Mouse (Mus musculus): ENCODE measurements around the gene Mcf2. TPM values are rescaled to one million over a fixed set of nuclear protein-coding genes. Genes with fewer than 3 reads are reported as not detected.

Mcf2 gene
- polyA plus RNA-seq, 1 experiment: not detected

DNA sequence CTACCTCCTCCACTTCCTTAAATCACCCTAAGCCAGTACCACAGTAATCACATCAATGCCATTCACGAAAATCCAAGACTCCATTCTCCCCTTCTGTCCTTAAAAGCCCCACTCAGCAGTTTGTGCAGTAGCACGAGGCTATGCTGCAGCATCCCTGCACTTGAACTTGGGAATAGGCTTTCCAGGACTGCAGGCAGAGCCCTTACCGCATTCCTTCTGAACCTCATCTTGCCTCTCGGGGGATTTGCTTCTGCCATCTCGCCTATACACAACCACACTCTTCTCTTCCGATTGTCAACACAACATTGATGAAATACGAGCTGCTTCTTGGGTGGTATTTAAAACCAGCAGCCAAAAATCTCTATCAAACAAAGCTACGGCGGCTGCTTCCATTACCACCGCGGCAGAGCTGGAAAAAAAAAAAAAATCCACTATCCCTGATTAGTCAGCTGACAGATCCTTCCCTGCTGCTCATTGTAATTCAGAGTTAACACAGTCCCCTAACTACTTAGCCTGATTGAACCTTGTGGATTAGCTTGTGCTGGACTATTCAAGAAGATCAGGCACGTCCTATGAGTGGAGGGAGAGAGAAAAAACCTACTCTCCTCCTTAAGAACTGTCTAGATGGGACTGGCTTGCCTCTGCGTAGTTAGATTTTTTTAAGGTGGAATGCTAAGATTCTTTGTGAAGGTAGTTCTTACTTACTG, 31.5 kb downstream of the Mcf2 start:
- DNase-seq: no peak
- 48% methylated on average over 13 of the region's 13 CpGs for WGBS
- TF ChIP-seq CTCF (IDR thresholded peaks at IDR 0.05; ENCODE audit: borderline replicate concordance, control insufficient read depth, extremely low read depth, insufficient read depth, low read length, poor library complexity) (no peak), POLR2A (IDR thresholded peaks at IDR 0.05; ENCODE audit: control insufficient read depth, extremely low read depth, insufficient read depth, low read length, poor library complexity) (no peak)

DNA sequence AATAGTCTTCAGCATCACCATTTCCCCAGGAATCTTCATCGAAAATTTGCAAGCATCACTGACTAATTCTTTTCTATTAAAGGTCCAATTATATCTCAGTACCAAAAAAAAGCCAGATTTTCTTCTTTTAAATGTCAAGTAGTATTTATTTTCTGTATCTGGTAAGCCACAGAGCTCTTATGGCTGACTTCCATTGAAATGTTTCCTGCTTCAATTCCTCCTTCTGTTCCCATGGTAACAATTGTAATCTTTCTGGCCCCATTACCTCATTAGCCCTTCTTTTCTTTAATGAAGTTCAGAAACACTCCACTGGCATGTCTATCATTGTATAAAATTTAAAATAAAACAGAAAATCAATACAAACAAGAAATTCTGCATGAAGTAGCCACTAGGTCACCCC, 103.5 kb downstream of the Mcf2 start:
- H3K4me1 ChIP-seq (replicated peaks; ENCODE audit: control insufficient read depth, insufficient read depth, low read length): no peaks in the 10 kb centered on the region
- no peak for TF ChIP-seq CTCF (IDR thresholded peaks at IDR 0.05; ENCODE audit: borderline replicate concordance, control insufficient read depth, extremely low read depth, insufficient read depth, low read length, poor library complexity)
- TF ChIP-seq POLR2A (IDR thresholded peaks at IDR 0.05; ENCODE audit: control insufficient read depth, extremely low read depth, insufficient read depth, low read length, poor library complexity): no peak
- no peaks in the 10 kb centered on the region for H3K27me3 ChIP-seq (ENCODE audit: control insufficient read depth, insufficient read depth, low read length)
- H3K27ac ChIP-seq (ENCODE audit: control insufficient read depth, insufficient read depth, low read length): no peak overlapping the region
- H3K4me3 ChIP-seq (ENCODE audit: control insufficient read depth, insufficient read depth, low read length): no peak overlapping the region
- no peaks in the 10 kb centered on the region for H3K36me3 ChIP-seq (ENCODE audit: control insufficient read depth, insufficient read depth, low read length)
- DNase-seq: no peak
- WGBS: 86% methylated on average over 1 of the region's 1 CpGs

More for the DNA sequence above, 31.5 kb downstream of the Mcf2 start:
- H3K4me1 ChIP-seq (replicated peaks; ENCODE audit: control insufficient read depth, insufficient read depth, low read length): no peaks in the 10 kb centered on the region
- H3K27me3 ChIP-seq (ENCODE audit: control insufficient read depth, insufficient read depth, low read length): no peaks in the 10 kb centered on the region
- no peak overlapping the region for H3K27ac ChIP-seq (ENCODE audit: control insufficient read depth, insufficient read depth, low read length)
- H3K36me3 ChIP-seq (ENCODE audit: control insufficient read depth, insufficient read depth, low read length): no peaks in the 10 kb centered on the region
- no peak overlapping the region for H3K4me3 ChIP-seq (ENCODE audit: control insufficient read depth, insufficient read depth, low read length)

DNA sequence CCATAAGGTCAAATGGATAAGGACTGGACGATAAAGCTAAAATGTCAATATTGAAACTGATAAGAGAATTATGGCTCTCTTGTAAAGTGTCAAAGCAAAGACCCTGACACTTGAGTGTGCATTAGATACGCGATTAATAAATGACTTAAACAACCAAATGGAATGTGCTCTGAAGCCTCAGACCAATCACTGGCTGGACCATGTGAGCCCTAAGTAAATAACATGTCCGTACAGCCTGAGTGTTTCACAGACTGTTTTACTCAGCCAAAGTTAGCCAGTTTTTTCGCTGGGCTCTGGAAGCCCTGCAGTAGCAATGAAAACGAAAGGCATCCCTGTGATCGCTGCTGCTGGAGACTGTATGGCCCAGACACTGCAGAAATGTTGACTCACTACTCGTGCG, 123.7 kb downstream of the Mcf2 start:
- 96% methylated on average over 9 of the region's 9 CpGs for WGBS
- no peak for DNase-seq
- H3K4me3 ChIP-seq (ENCODE audit: control insufficient read depth, insufficient read depth, low read length): no peak overlapping the region
- no peak overlapping the region for H3K27ac ChIP-seq (ENCODE audit: control insufficient read depth, insufficient read depth, low read length)
- H3K36me3 ChIP-seq (ENCODE audit: control insufficient read depth, insufficient read depth, low read length): no peaks in the 10 kb centered on the region
- no peaks in the 10 kb centered on the region for H3K27me3 ChIP-seq (ENCODE audit: control insufficient read depth, insufficient read depth, low read length)
- H3K4me1 ChIP-seq (replicated peaks; ENCODE audit: control insufficient read depth, insufficient read depth, low read length): no peaks in the 10 kb centered on the region
- no peak for TF ChIP-seq POLR2A (IDR thresholded peaks at IDR 0.05; ENCODE audit: control insufficient read depth, extremely low read depth, insufficient read depth, low read length, poor library complexity)
- no peak for TF ChIP-seq CTCF (IDR thresholded peaks at IDR 0.05; ENCODE audit: borderline replicate concordance, control insufficient read depth, extremely low read depth, insufficient read depth, low read length, poor library complexity)

DNA sequence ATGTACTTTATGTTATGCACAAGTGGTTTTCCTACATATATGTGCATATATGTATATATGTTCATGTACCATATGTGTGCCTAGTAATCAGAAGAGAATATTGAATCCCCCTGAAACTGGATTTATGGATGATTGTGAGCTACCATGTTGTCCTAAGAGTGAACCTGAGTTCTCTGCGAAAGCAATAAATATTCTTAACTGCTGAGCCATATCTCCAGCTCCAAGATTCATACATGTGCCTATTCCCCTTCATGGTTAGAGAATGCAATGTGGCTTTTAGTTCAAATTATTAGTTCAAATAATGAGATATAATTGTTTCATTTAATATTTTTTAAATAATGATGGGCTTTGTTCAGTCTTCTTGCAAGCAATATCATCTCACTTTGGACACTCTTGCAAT, 124.1 kb downstream of the Mcf2 start:
- 100% methylated on average over 1 of the region's 1 CpGs for WGBS
- H3K4me1 ChIP-seq (replicated peaks; ENCODE audit: control insufficient read depth, insufficient read depth, low read length): no peaks in the 10 kb centered on the region
- H3K36me3 ChIP-seq (ENCODE audit: control insufficient read depth, insufficient read depth, low read length): no peaks in the 10 kb centered on the region
- TF ChIP-seq CTCF (IDR thresholded peaks at IDR 0.05; ENCODE audit: borderline replicate concordance, control insufficient read depth, extremely low read depth, insufficient read depth, low read length, poor library complexity) (no peak), POLR2A (IDR thresholded peaks at IDR 0.05; ENCODE audit: control insufficient read depth, extremely low read depth, insufficient read depth, low read length, poor library complexity) (no peak)
- no peak for DNase-seq
- no peak overlapping the region for H3K4me3 ChIP-seq (ENCODE audit: control insufficient read depth, insufficient read depth, low read length)
- H3K27me3 ChIP-seq (ENCODE audit: control insufficient read depth, insufficient read depth, low read length): no peaks in the 10 kb centered on the region
- H3K27ac ChIP-seq (ENCODE audit: control insufficient read depth, insufficient read depth, low read length): no peak overlapping the region

DNA sequence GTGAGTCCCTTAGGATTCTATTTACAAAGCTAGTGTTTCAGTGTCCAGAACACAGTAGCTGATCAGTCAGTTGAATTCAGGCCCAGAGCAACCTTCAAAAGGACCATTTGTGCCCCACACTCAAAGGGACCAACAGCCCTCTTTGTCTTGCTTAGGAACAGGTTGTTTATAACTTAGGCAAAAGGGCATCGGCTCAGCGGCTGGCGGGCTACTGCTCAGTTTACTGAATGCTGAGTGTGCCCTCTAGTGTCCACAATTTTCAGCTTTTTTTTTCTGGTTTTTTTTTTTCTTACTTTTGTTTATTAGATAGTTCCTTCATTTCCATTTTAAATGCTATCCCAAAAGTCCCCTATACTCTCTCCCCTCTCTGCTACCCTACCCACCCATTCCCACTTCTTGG, 152.2 kb downstream of the Mcf2 start:
- DNase-seq: peak; percentile 3
- H3K36me3 ChIP-seq (ENCODE audit: control insufficient read depth, insufficient read depth, low read length): no peaks in the 10 kb centered on the region
- no peak for TF ChIP-seq CTCF (IDR thresholded peaks at IDR 0.05; ENCODE audit: borderline replicate concordance, control insufficient read depth, extremely low read depth, insufficient read depth, low read length, poor library complexity)
- no peak for TF ChIP-seq POLR2A (IDR thresholded peaks at IDR 0.05; ENCODE audit: control insufficient read depth, extremely low read depth, insufficient read depth, low read length, poor library complexity)
- no peaks in the 10 kb centered on the region for H3K27me3 ChIP-seq (ENCODE audit: control insufficient read depth, insufficient read depth, low read length)
- no peak overlapping the region for H3K4me3 ChIP-seq (ENCODE audit: control insufficient read depth, insufficient read depth, low read length)
- no peak overlapping the region for H3K27ac ChIP-seq (ENCODE audit: control insufficient read depth, insufficient read depth, low read length)
- 7% methylated on average over 3 of the region's 3 CpGs for WGBS
- H3K4me1 ChIP-seq (replicated peaks; ENCODE audit: control insufficient read depth, insufficient read depth, low read length): no peaks in the 10 kb centered on the region

DNA sequence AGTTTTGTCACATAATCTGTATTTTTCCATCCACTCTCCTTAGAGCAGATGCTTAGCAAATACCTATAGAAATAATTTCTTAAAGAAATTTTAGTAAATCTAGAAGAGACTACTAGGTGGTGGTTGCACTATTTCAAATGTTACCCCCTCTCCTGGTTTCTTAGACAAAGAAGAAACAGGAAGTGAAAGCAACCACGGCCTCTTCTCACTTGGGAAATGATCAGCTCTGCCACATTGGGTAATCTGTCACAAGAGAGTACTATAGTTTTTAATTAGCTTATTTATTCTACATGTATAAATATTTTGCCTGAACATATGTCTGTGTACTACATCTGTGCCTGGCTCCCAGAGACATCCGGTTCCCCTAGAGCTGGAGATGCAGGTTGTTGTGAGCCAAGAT, 157.3 kb downstream of the Mcf2 start:
- H3K27me3 ChIP-seq (ENCODE audit: control insufficient read depth, insufficient read depth, low read length): no peaks in the 10 kb centered on the region
- no peaks in the 10 kb centered on the region for H3K36me3 ChIP-seq (ENCODE audit: control insufficient read depth, insufficient read depth, low read length)
- no peaks in the 10 kb centered on the region for H3K4me1 ChIP-seq (replicated peaks; ENCODE audit: control insufficient read depth, insufficient read depth, low read length)
- TF ChIP-seq POLR2A (IDR thresholded peaks at IDR 0.05; ENCODE audit: control insufficient read depth, extremely low read depth, insufficient read depth, low read length, poor library complexity) (no peak), CTCF (IDR thresholded peaks at IDR 0.05; ENCODE audit: borderline replicate concordance, control insufficient read depth, extremely low read depth, insufficient read depth, low read length, poor library complexity) (no peak)
- 64% methylated on average over 2 of the region's 2 CpGs for WGBS
- no peak for DNase-seq
- H3K27ac ChIP-seq (ENCODE audit: control insufficient read depth, insufficient read depth, low read length): no peak overlapping the region
- no peak overlapping the region for H3K4me3 ChIP-seq (ENCODE audit: control insufficient read depth, insufficient read depth, low read length)

DNA sequence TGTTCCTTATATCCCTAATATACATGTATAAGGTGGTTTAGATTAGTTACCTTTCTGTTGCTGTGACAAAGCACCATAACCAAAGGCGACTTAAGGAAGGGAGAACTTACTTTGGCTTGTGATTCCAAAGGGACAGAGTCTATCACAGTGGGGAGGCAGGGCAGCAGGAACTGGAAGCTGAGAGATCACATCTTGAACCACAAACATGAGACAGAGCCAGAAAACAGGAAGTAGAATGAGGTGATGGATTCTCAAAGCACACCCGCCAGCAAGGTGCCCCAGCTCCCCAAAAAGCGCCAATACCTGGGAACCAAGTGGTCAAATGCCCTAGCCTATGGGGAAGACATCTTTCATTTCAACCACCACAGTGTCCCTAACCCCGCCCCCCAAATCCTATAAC, 157.9 kb downstream of the Mcf2 start:
- no peak for DNase-seq
- Histone ChIP-seq H3K27me3 (ENCODE audit: control insufficient read depth, insufficient read depth, low read length) (no peaks in the 10 kb centered on the region), H3K36me3 (ENCODE audit: control insufficient read depth, insufficient read depth, low read length) (no peaks in the 10 kb centered on the region), H3K4me1 (replicated peaks; ENCODE audit: control insufficient read depth, insufficient read depth, low read length) (no peaks in the 10 kb centered on the region), H3K4me3 (ENCODE audit: control insufficient read depth, insufficient read depth, low read length) (no peak overlapping the region), H3K27ac (ENCODE audit: control insufficient read depth, insufficient read depth, low read length) (no peak overlapping the region)
- no peak for TF ChIP-seq POLR2A (IDR thresholded peaks at IDR 0.05; ENCODE audit: control insufficient read depth, extremely low read depth, insufficient read depth, low read length, poor library complexity)
- TF ChIP-seq CTCF (IDR thresholded peaks at IDR 0.05; ENCODE audit: borderline replicate concordance, control insufficient read depth, extremely low read depth, insufficient read depth, low read length, poor library complexity): no peak
- WGBS: 92% methylated on average over 4 of the region's 4 CpGs
